Mouse (Mus musculus) lung, embryonic 15.5 days (tissue): ENCODE results near the gene Prmt2. TPM values are rescaled to one million over a fixed set of nuclear protein-coding genes. Genes with fewer than 3 reads are reported as not detected.

Experiments used
- ATAC-seq: fragments of 200-750 bp; cut with Nextera tagmentation; 2 replicates; pipeline ENCODE4 v1.8.0; 2017; ENCODE audit warnings: moderate number of reproducible peaks, borderline replicate concordance; ENCODE audit not compliant: low FRiP score, low TSS enrichment; ENCODE audit errors: extremely low read depth
- H3K27ac ChIP-seq: fragments of 300-500 bp; sonication (generic); 2 replicates; pipeline ENCODE4 v1.5.1; 2015; ENCODE audit warnings: moderate library complexity, mild to moderate bottlenecking, inconsistent platforms
- H3K27me3 ChIP-seq: fragments of 300-500 bp; sonication (generic); 2 replicates; pipeline ENCODE4 v1.6.1; 2015; ENCODE audit warnings: inconsistent platforms
- H3K36me3 ChIP-seq: fragments of 300-500 bp; sonication (generic); 2 replicates; pipeline ENCODE4 v1.6.1; 2015; ENCODE audit warnings: inconsistent platforms
- H3K4me1 ChIP-seq: fragments of 300-500 bp; sonication (generic); 2 replicates; pipeline ENCODE4 v1.6.1; 2015; ENCODE audit warnings: inconsistent platforms
- H3K4me2 ChIP-seq: fragments of 300-500 bp; sonication (generic); 2 replicates; pipeline ENCODE4 v1.6.1; 2015; ENCODE audit warnings: inconsistent platforms, mild to moderate bottlenecking, moderate library complexity
- H3K4me3 ChIP-seq: fragments of 300-500 bp; sonication (generic); 2 replicates; pipeline ENCODE4 v1.5.1; 2015; ENCODE audit warnings: mild to moderate bottlenecking, inconsistent platforms
- H3K9ac ChIP-seq: fragments of 300-500 bp; sonication (generic); 2 replicates; pipeline ENCODE4 v1.6.1; 2015; ENCODE audit warnings: inconsistent platforms
- H3K9me3 ChIP-seq: fragments of 300-500 bp; sonication (generic); 2 replicates; pipeline ENCODE4 v1.6.1; 2016; ENCODE audit warnings: inconsistent platforms
- WGBS: fragments of 180-500 bp; shearing (Covaris S2); methylation state at CpG from one replicate; pipeline ENCODE4 v1.1.7; 2015; 5-methylcytosine and 5-hydroxymethylcytosine counted together
- polyA plus RNA-seq: library from polyadenylated mRNA; unstranded; fragments of >200 nt; fragmentation: Nextera tagmentation; extraction: Ambion mirVana; gene quantifications from 2 replicates; pipeline ENCODE4 v1.2.1, GENCODE M21; 2015

Gene Prmt2
- 51.7 and 53.4 TPM in 2 replicates for polyA plus RNA-seq

GRCm38 (mm10) chr10:76237341-76238225, at the start of gene Prmt2:
Prmt2 (minus strand) TSS chr10:76237865.
- ATAC-seq, result peak; percentile 98
- Histone ChIP-seq H3K36me3 (no peaks in the 10 kb centered on the region), H3K9me3 (no peaks in the 10 kb centered on the region), H3K4me3 (peak within 1 kb of the TSS; percentile 82), H3K9ac (peak within 1 kb of the TSS; percentile 71), H3K27ac (peak within 1 kb of the TSS; percentile 95), H3K4me1 (peaks cover 12% of the 10 kb centered on the region), H3K27me3 (no peaks in the 10 kb centered on the region), H3K4me2 (peak within 1 kb of the TSS; percentile 92)
- WGBS, result under 1% methylated on average over 47 of the region's 47 CpGs

GRCm38 (mm10) chr10:76278541-76279097, 41.0 kb upstream of the Prmt2 start:
- Histone ChIP-seq H3K4me3 (no peak overlapping the region), H3K9me3 (no peaks in the 10 kb centered on the region), H3K36me3 (peaks cover 55% of the 10 kb centered on the region), H3K4me1 (no peaks in the 10 kb centered on the region), H3K9ac (no peak overlapping the region), H3K27me3 (no peaks in the 10 kb centered on the region), H3K4me2 (no peak overlapping the region), H3K27ac (no peak overlapping the region)
- no peak for ATAC-seq
- WGBS, result 62% methylated on average over 5 of the region's 5 CpGs

- WGBS, result 80% methylated on average over 10 of the region's 10 CpGs
- Histone ChIP-seq H3K27me3 (no peaks in the 10 kb centered on the region), H3K4me2 (no peak overlapping the region), H3K36me3 (peaks cover 64% of the 10 kb centered on the region), H3K9ac (no peak overlapping the region), H3K4me1 (no peaks in the 10 kb centered on the region), H3K4me3 (no peak overlapping the region), H3K9me3 (no peaks in the 10 kb centered on the region), H3K27ac (no peak overlapping the region)
- no peak for ATAC-seq
Observed at GRCm38 (mm10) chr10:76275256-76275655, 37.6 kb upstream of the Prmt2 start.

GRCm38 (mm10) chr10:76271238-76271637, 33.6 kb upstream of the Prmt2 start:
- Histone ChIP-seq H3K9me3 (no peaks in the 10 kb centered on the region), H3K4me3 (no peak overlapping the region), H3K27ac (no peak overlapping the region), H3K9ac (no peak overlapping the region), H3K27me3 (no peaks in the 10 kb centered on the region), H3K36me3 (peaks cover 69% of the 10 kb centered on the region), H3K4me2 (no peak overlapping the region), H3K4me1 (no peaks in the 10 kb centered on the region)
- WGBS, result 37% methylated on average over 8 of the region's 8 CpGs
- no peak for ATAC-seq

GRCm38 (mm10) chr10:76262431-76262830, 24.8 kb upstream of the Prmt2 start:
- Histone ChIP-seq H3K27ac (no peak overlapping the region), H3K4me2 (no peak overlapping the region), H3K4me3 (no peak overlapping the region), H3K27me3 (no peaks in the 10 kb centered on the region), H3K9ac (no peak overlapping the region), H3K9me3 (no peaks in the 10 kb centered on the region), H3K4me1 (peaks cover 22% of the 10 kb centered on the region), H3K36me3 (peaks cover 19% of the 10 kb centered on the region)
- no peak for ATAC-seq
- WGBS, result 54% methylated on average over 4 of the region's 4 CpGs

GRCm38 (mm10) chr10:76261447-76261846, 23.8 kb upstream of the Prmt2 start:
- Histone ChIP-seq H3K36me3 (peaks cover 13% of the 10 kb centered on the region), H3K4me2 (no peak overlapping the region; the same call in 1 of the 2 replicates), H3K27me3 (no peaks in the 10 kb centered on the region), H3K9ac (no peak overlapping the region), H3K9me3 (no peaks in the 10 kb centered on the region), H3K4me1 (peaks cover 22% of the 10 kb centered on the region), H3K27ac (no peak overlapping the region), H3K4me3 (no peak overlapping the region)
- WGBS, result 45% methylated on average over 3 of the region's 3 CpGs
- ATAC-seq, result peak; percentile 39; the same call in 1 of the 2 replicates

- WGBS, result 34% methylated on average over 11 of the region's 11 CpGs
- Histone ChIP-seq H3K4me1 (peaks cover 22% of the 10 kb centered on the region), H3K27me3 (no peaks in the 10 kb centered on the region), H3K9ac (no peak overlapping the region), H3K36me3 (peaks cover 11% of the 10 kb centered on the region), H3K9me3 (no peaks in the 10 kb centered on the region), H3K4me2 (no peak overlapping the region), H3K4me3 (no peak overlapping the region), H3K27ac (no peak overlapping the region; the same call in 1 of the 2 replicates)
- no peak for ATAC-seq
Observed at GRCm38 (mm10) chr10:76260358-76261059, 22.8 kb upstream of the Prmt2 start.

- ATAC-seq, result no peak
- Histone ChIP-seq H3K4me3 (no peak overlapping the region), H3K36me3 (0 out of 2 replicates have a peak, but pooled peaks cover 4% of the 10 kb centered on the region), H3K9me3 (no peaks in the 10 kb centered on the region), H3K27ac (no peak overlapping the region), H3K4me2 (no peak overlapping the region), H3K4me1 (peaks cover 22% of the 10 kb centered on the region), H3K27me3 (no peaks in the 10 kb centered on the region), H3K9ac (no peak overlapping the region)
- WGBS, result 37% methylated on average over 18 of the region's 18 CpGs
Observed at GRCm38 (mm10) chr10:76259566-76260232, 22.0 kb upstream of the Prmt2 start.

GRCm38 (mm10) chr10:76257719-76258390, 20.2 kb upstream of the Prmt2 start:
- Histone ChIP-seq H3K4me1 (peaks cover 28% of the 10 kb centered on the region), H3K4me3 (no peak overlapping the region), H3K9me3 (no peaks in the 10 kb centered on the region), H3K27me3 (no peaks in the 10 kb centered on the region), H3K9ac (no peak overlapping the region), H3K36me3 (no peaks in the 10 kb centered on the region), H3K4me2 (no peak overlapping the region), H3K27ac (peak overlapping the region; percentile 50; the same call in 1 of the 2 replicates)
- no peak for ATAC-seq
- WGBS, result 45% methylated on average over 12 of the region's 12 CpGs

- Histone ChIP-seq H3K4me1 (peaks cover 28% of the 10 kb centered on the region), H3K4me3 (no peak overlapping the region), H3K36me3 (no peaks in the 10 kb centered on the region), H3K9me3 (no peaks in the 10 kb centered on the region), H3K27me3 (no peaks in the 10 kb centered on the region), H3K9ac (no peak overlapping the region), H3K4me2 (no peak overlapping the region), H3K27ac (no peak overlapping the region)
- 76% methylated on average over 7 of the region's 7 CpGs for WGBS
- ATAC-seq, result no peak
Observed at GRCm38 (mm10) chr10:76257231-76257630, 19.6 kb upstream of the Prmt2 start.

GRCm38 (mm10) chr10:76255617-76256016, 18.0 kb upstream of the Prmt2 start:
- H3K27ac ChIP-seq, result no peak overlapping the region
- H3K9me3 ChIP-seq, result no peaks in the 10 kb centered on the region
- H3K9ac ChIP-seq, result no peak overlapping the region
- no peak overlapping the region for H3K4me3 ChIP-seq
- H3K4me1 ChIP-seq, result peaks cover 25% of the 10 kb centered on the region
- H3K27me3 ChIP-seq, result no peaks in the 10 kb centered on the region
- ATAC-seq, result no peak
- H3K36me3 ChIP-seq, result no peaks in the 10 kb centered on the region
- no peak overlapping the region for H3K4me2 ChIP-seq
- WGBS, result 72% methylated on average over 6 of the region's 6 CpGs
